Mouse (Mus musculus): ENCODE measurements around the gene Repin1.

Repin1 gene

GRCm38 (mm10) chr6:48593158-48594042, at the start of gene Repin1, which contains the start of gene Gm44965:
Gene Repin1 (plus strand): TSS chr6:48593883.
Gene Gm44965 (plus strand): TSS chr6:48593941.
- DNase-seq (ENCODE audit: low spot score in 2 of 2): peak; percentile 93 to 95

DNA sequence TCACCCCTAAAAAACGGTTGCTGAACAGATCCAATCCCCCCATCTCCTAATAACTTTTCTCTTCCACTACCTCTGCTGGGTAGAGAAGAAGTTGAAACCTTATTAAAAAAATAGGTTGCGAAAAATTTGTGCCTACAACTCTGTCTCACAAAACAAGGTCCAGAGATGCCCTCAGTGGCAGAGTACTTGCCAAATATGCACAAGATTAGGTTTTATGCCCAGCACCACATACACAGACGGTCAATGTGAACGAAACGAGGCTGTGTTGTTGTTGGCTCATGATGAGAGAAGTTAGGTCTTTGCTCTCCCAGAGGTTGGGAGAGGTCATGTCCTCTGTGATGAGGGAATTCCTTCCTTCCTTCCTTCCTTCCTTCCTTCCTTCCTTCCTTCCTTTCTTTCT, 48.4 kb upstream of the Repin1 start:
- no peak for DNase-seq (ENCODE audit: low spot score in 2 of 2)

GRCm38 (mm10) chr6:48546271-48546670, 47.4 kb upstream of the Repin1 start:
- DNase-seq (ENCODE audit: low spot score in 2 of 2): no peak

- peak; percentile 70 to 75 for DNase-seq (ENCODE audit: low spot score in 2 of 2)
Observed at GRCm38 (mm10) chr6:48546858-48547257, 46.8 kb upstream of the Repin1 start.

DNA sequence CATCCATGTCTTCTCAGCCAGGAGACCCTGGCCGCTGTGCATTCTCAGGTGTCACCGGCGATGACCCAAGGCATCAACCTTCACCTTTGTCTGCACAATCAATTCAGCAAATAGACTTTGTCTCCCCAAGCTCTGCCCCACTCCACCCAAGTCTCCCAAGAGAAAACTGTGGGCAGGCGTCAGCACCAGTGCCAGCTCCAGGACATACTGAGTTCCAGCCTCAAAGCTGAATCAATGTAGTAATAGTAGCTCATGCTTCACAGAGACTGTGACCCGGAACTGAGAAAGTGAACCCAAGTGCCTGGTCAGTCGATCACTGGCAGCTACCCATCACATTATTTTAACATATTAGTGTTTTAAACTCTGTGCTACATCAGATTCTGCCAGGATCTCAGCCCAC, 45.4 kb upstream of the Repin1 start:
- no peak for DNase-seq (ENCODE audit: low spot score in 2 of 2)

DNA sequence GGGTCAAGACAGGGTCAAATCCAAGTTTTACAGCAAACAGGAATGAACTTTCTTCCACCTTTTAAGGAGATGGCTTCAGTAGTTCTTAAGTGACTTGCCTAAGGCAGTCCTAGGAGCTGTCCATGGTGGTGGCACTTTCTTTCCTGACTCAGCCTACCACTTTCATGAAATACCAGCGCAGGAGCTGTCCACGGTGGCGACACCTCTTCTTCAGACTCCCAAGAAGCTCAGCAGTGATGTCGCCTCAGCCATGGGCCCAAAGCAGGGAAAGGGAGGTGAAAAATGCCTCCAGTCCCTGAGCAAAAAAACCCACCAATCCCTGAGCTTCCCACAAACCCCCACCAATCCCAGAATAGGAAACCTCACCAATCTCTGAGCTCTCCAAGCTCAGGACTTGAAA, 40.8 kb upstream of the Repin1 start:
- no peak for DNase-seq (ENCODE audit: low spot score in 2 of 2)

DNA sequence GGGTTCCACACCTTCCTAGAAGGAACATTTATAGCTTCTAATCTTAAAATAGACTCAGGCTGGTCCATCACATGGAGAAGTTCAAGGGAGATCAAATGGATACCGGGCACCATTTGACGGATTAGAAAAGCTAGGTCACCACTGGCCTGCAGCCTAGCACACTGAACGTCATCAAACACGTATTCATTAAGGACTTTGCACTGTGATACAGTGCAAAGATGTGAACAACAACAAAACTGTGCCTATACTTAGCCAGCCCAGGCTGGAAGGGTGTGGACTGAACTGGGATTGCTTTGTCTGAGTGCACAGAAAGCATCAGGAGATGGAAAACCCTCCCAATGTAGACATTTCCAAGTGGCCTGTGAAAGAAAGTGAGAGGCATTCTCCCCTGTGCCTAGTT, 39.9 kb upstream of the Repin1 start:
- no peak for DNase-seq (ENCODE audit: low spot score in 2 of 2)

DNA sequence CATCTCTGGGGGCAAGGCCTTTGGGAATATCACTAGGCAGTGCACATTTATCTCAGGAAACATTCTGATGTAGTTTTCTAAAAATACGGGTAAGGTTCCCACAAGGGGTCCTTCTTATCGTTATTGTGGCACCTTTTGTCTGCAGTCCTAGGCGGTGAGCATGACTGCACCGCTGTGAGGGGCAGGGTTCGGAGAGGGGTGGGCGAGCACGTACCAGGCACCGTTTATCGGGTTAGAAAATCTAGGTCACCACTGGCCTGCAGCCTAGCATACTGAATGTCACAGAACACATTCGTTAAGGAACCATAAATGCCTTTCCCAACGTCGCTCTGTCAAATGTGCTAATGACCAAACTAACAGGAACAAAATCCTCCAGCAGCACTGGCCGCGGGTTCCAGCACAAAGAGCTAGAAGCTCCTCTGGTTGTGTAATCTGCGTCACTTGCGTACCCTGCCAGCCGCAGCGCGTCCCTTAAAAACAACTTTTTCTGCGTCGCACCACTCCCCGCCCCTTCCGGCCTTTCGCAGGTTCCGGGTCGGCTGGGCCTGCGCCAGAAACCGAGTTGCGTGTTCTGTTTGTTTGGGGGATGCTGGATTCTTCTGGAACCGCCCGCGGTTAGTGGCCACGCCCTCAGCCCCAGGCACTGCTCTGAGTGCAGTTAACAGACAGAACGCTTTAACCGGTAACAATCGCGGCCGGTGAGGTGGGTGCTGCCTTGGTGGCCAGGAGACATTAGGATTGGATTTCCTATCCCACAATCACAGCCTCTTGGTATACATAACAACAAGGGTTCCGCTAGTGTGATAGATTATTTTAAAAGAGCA, 39.2 kb upstream of the Repin1 start, which contains the start of gene Lrrc61:
Gene Lrrc61 (plus strand): TSS at position 517 of the 824 bp plus-strand sequence.
- peak; percentile 94 to 98 for DNase-seq (ENCODE audit: low spot score in 2 of 2)

DNA sequence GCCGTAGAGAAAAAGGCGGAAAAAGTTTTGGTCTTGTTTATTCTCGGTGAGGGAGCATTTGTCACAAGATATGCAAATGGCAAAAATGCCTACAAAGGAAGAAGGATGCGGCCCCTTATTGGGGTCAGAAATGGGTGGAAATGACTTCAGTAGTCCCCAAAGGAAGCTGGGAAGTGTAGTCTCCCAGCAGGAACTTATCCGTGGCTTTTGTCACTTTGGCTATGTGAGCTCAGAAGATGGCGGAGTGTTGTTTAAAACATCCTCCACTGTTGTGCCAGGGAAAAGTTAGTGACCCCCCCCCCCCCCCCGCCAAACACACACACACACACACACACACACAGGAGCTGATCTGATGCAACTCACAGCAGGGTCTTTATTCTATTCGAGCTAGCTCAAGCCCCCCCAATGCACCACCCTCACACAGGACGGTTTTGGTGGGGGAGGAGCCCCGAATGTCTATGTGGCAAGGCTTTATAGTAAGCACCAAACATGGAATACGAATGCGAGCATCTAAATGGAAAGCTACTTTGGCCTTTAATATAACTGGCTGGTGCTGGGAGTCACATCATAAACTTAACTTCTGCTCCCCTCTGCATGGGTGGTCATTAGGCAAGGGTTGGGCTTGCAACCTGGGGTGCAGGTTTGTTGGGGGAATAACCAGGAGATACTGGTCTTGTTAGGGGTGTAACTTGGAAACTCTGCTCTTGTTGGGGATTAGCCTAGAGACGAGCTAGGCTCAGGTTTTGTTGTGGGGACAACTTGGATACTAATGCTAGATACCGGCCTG, 38.4 kb upstream of the Repin1 start:
- peak; percentile 75 to 83 for DNase-seq (ENCODE audit: low spot score in 2 of 2)

DNA sequence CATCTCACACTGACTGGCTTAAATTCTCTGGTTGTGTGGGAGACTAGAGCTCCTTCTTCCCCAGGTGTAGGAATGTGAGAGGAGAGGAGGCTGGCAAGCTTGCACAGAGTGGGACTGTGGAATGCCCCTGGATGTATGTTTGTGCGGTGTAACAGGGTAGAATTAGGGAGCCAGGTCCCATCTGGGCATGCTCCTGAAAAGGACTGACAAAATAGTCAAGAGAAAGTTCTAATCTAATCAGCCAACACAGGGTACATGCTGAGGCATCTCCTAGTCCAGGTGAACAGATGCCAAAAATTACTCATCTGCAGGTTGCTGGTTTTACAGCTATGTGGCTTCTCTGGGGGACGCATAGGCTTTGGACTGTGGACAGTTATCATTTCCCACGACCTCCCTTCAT, 37.7 kb upstream of the Repin1 start:
- no peak for DNase-seq (ENCODE audit: low spot score in 2 of 2)

- no peak for DNase-seq (ENCODE audit: low spot score in 2 of 2)
Observed at GRCm38 (mm10) chr6:48565693-48566310, 27.9 kb upstream of the Repin1 start.

DNA sequence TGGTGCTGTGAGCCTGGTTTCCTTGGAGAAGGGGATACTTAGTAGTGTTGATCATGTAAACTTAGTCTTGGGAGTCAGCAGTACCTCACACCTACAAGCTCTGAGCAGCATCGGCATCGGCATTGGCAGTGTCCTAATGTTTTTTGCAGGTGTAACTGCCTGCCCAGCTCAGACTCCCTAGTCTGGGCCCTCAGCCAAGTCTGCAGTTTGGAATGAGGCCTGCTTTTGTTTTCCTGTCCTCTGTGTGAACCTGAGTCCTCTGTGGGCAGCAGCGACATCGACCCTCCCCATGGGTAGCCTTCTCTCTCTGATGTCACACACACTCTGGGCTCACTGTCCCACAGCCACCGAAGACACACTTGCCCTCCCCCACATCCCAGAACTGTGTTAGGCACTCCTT, 27.4 kb upstream of the Repin1 start:
- DNase-seq (ENCODE audit: low spot score in 2 of 2): peak; percentile 80 to 83

DNA sequence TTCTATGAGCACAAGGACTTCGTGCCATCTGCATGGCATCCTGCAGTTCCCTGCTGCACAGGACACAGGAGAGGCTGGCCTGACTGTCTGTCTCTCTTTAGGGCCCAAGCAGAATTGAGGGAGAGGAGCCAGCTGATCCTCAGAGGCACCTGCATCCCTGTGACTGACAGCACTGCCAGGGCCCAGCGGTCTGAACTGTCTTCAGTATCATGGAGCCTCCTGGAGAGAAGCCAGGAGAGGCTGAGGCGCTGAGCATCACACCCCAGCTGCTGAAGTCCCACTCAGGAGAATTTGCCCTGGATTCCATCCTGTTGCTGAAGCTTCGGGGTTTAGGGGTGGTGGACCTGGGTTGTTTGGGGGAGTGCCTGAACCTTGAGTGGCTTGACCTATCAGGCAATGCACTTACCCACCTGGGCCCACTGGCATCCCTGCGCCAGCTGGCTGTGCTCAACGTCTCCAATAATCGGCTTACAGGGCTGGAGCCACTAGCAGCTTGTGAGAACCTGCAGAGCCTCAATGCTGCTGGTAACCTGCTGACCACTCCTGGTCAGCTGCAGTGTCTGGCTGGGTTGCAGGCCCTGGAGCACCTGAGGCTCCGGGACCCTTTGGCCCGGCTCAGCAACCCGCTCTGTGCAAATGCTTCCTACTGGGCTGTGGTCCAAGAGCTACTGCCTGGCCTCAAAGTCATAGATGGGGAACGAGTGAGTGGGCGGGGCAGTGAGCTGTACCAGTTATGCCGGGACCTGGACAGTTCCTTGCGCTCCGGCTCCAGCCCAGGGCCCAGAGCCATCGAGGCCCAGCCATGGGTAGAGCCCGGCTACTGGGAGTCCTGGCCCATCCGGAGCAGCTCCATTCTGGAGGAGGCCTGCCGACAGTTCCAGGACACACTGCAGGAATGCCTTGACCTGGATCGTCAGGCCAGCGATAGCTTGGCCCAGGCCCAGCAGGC, 25.4 kb upstream of the Repin1 start:
- DNase-seq (ENCODE audit: low spot score in 2 of 2): peak; percentile 71 to 73

- no peak for DNase-seq (ENCODE audit: low spot score in 2 of 2)
Observed at GRCm38 (mm10) chr6:48569065-48569807, 24.4 kb upstream of the Repin1 start.

DNA sequence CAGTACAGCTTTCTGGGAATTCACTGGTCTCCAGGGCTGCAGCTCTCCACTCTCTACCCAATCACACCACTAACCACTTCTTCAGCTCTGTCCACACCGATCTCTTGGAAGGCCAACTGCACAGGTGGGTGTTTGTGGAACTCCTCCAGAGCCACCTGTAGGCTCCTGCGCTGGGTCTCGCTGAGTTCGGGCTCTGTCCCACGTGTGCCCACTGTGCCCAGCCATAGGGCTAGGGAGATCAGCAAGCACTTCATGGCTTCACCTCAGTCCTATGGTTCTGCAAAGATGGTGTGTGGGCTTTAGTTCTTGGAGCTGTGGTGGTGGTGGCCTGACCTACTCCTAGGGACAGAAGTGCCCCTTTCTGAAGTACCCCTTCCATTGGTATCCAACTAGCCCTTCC, 21.7 kb upstream of the Repin1 start:
- DNase-seq (ENCODE audit: low spot score in 2 of 2): no peak

DNA sequence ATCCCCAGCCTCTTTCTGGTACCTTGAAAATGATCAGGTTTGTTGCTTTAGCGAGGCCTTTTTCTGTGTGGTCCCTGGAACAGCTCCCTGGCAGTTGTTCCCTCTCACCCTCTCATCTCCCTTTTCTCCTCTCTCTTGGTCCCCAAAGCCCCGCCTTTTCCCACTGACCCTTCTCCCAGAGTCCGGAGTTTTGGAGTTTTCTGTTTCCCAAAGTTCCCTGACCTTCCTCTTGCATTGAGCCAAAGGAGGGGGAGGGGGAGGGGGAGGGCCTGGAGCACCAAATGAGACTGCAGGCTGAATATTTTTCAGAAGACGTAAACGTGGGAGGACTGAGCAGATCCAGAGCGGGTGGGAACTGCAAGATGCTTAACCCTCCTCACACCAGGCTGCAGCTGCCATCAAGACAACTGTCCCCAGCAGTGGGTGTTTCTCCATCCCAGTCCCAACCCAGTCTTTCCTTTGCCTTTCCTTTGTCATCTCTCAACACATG, 21.1 kb upstream of the Repin1 start, which contains the start of gene Rarres2:
Gene Rarres2 (minus strand): TSS at position 218 of the 490 bp plus-strand sequence.
- peak; percentile 80 to 81 for DNase-seq (ENCODE audit: low spot score in 2 of 2)

DNA sequence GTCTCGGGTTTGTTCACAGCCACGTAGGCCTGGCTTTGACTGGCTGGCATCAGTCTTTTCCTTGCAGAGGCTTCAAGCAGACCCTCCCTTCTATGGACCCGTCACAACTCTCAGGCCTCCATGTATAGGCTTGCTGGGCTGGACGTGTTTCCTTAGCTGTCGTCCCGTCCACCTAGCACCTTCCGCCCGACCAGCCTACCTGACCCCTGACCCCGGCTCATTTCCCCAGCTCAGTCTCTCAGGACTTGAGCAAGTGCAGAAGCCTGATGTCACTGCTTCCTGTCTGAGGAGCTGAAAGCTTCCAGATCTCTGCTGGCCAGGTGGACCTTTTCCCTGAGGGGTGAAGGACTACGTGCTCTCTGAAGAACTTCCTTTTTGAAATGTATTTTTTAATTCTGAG, 20.4 kb upstream of the Repin1 start:
- peak; percentile 60 to 74 for DNase-seq (ENCODE audit: low spot score in 2 of 2)

GRCm38 (mm10) chr6:48573981-48574380, 19.7 kb upstream of the Repin1 start:
- no peak for DNase-seq (ENCODE audit: low spot score in 2 of 2)

- no peak for DNase-seq (ENCODE audit: low spot score in 2 of 2)
Observed at GRCm38 (mm10) chr6:48578736-48579135, 14.9 kb upstream of the Repin1 start.

Data from heart, adult 9 months (tissue).